7 mouse cellular contexts compared by ENCODE assay signal in the genomic region with DNA sequence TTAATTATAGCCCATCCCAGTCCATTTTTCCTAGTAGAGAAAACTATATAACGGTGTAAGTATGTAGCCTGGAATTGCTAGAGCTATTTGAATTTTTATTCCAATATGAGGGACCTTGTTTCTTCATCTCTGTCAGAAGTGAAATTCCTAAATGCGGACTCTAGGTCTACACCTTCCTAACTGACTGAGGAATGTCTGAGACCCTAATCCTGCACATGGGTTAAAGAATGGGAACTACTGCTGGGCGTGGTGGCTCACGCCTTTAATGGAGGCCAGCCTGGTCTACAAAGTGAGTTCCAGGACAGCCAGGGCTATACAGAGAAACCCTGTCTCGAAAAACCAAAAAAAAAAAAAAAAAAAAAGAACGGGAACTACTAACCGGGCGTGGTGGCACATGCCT. TPM values are rescaled to one million over a fixed set of nuclear protein-coding genes. Genes with fewer than 3 reads are reported as not detected.
DNase-seq lines count a peak whose midpoint lies in the region; ATAC-seq lines count a peak whose summit lies in the region.

No protein-coding gene starts in this region.

- peak overlapping the region; percentile 96 for H3K27ac ChIP-seq in lung, embryonic 15.5 days
- peak overlapping the region; percentile 99 for H3K27ac ChIP-seq in forebrain, embryonic 13.5 days
- peak overlapping the region; percentile 94 for H3K27ac ChIP-seq in limb, embryonic 15.5 days
- H3K27ac ChIP-seq in stomach, embryonic 16.5 days (ENCODE audit: low read length), result peak overlapping the region; percentile 92

- no peak for DNase-seq in lung, postnatal 10 days
- DNase-seq in spleen, postnatal 10 days (ENCODE audit: low spot score in 2 of 2), result no peak
- no peak for DNase-seq in spleen, postnatal 4 days (ENCODE audit: low spot score in 2 of 2)

- no peaks in the 10 kb centered on the region for H3K27me3 ChIP-seq in lung, embryonic 15.5 days
- H3K27me3 ChIP-seq in forebrain, embryonic 13.5 days, result no peaks in the 10 kb centered on the region
- H3K27me3 ChIP-seq in limb, embryonic 15.5 days, result no peaks in the 10 kb centered on the region
- no peaks in the 10 kb centered on the region for H3K27me3 ChIP-seq in stomach, embryonic 16.5 days (ENCODE audit: control insufficient read depth, insufficient read depth, low read length)

- peak overlapping the region; percentile 59 for H3K4me2 ChIP-seq in lung, embryonic 15.5 days
- peak overlapping the region; percentile 55 for H3K4me2 ChIP-seq in forebrain, embryonic 13.5 days
- peak overlapping the region; percentile 47 for H3K4me2 ChIP-seq in limb, embryonic 15.5 days
- H3K4me2 ChIP-seq in stomach, embryonic 16.5 days (ENCODE audit: low read depth, low read length), result peak overlapping the region; percentile 52

- no peaks in the 10 kb centered on the region for H3K9me3 ChIP-seq in lung, embryonic 15.5 days
- no peaks in the 10 kb centered on the region for H3K9me3 ChIP-seq in forebrain, embryonic 13.5 days (replicated peaks)
- H3K9me3 ChIP-seq in limb, embryonic 15.5 days, result no peaks in the 10 kb centered on the region
- no peaks in the 10 kb centered on the region for H3K9me3 ChIP-seq in stomach, embryonic 16.5 days (replicated peaks; ENCODE audit: control insufficient read depth, low read length)

- H3K36me3 ChIP-seq in lung, embryonic 15.5 days, result no peaks in the 10 kb centered on the region
- no peaks in the 10 kb centered on the region for H3K36me3 ChIP-seq in forebrain, embryonic 13.5 days (ENCODE audit: poor library complexity, severe bottlenecking)
- no peaks in the 10 kb centered on the region for H3K36me3 ChIP-seq in limb, embryonic 15.5 days
- H3K36me3 ChIP-seq in stomach, embryonic 16.5 days (ENCODE audit: control insufficient read depth, insufficient read depth, low read length), result no peaks in the 10 kb centered on the region

- ATAC-seq in lung, embryonic 15.5 days (ENCODE audit: borderline replicate concordance, extremely low read depth, low FRiP score, low TSS enrichment), result 0 out of 2 replicates have a peak, but pooled peaks have one; percentile 6
- ATAC-seq in forebrain, embryonic 13.5 days, result peak; percentile 25
- ATAC-seq in limb, embryonic 15.5 days (ENCODE audit: insufficient number of reproducible peaks, low FRiP score, low TSS enrichment, low read depth), result no peak
- ATAC-seq in stomach, embryonic 16.5 days (ENCODE audit: insufficient read depth, low FRiP score), result 0 out of 2 replicates have a peak, but pooled peaks have one; percentile 5

- 68% methylated on average over 8 of the region's 8 CpGs for WGBS in lung, embryonic 15.5 days
- 66% methylated on average over 8 of the region's 8 CpGs for WGBS in forebrain, embryonic 13.5 days
- WGBS in limb, embryonic 15.5 days, result 57% methylated on average over 7 of the region's 8 CpGs
- WGBS in stomach, embryonic 16.5 days, result 66% methylated on average over 7 of the region's 8 CpGs

- H3K4me1 ChIP-seq in lung, embryonic 15.5 days, result peaks cover 9% of the 10 kb centered on the region; the same call in 1 of the 2 replicates
- H3K4me1 ChIP-seq in forebrain, embryonic 13.5 days, result peaks cover 4% of the 10 kb centered on the region
- H3K4me1 ChIP-seq in limb, embryonic 15.5 days, result no peaks in the 10 kb centered on the region
- H3K4me1 ChIP-seq in stomach, embryonic 16.5 days (ENCODE audit: control insufficient read depth, insufficient read depth, low read length), result no peaks in the 10 kb centered on the region

- H3K9ac ChIP-seq in lung, embryonic 15.5 days, result peak overlapping the region; percentile 33
- peak overlapping the region; percentile 68 for H3K9ac ChIP-seq in forebrain, embryonic 13.5 days
- peak overlapping the region; percentile 39; the same call in 1 of the 2 replicates for H3K9ac ChIP-seq in limb, embryonic 15.5 days
- peak overlapping the region; percentile 63; the same call in 1 of the 2 replicates for H3K9ac ChIP-seq in stomach, embryonic 16.5 days (ENCODE audit: low read length)

- H3K4me3 ChIP-seq in lung, embryonic 15.5 days, result peak overlapping the region; percentile 60
- peak overlapping the region; percentile 42 for H3K4me3 ChIP-seq in forebrain, embryonic 13.5 days
- peak overlapping the region; percentile 54 for H3K4me3 ChIP-seq in limb, embryonic 15.5 days
- H3K4me3 ChIP-seq in stomach, embryonic 16.5 days (replicated peaks; ENCODE audit: low read length), result peak overlapping the region; percentile 54

RNA-seq across cellular contexts. Expression of a gene that starts 6.0 kb away (rescaled TPM):
- polyA plus RNA-seq in lung, embryonic 15.5 days (2015; fragmentation: Nextera tagmentation; extraction: Ambion mirVana), result 0.14 TPM in 1 of 2 replicates, not detected in the other
- polyA plus RNA-seq in forebrain, embryonic 13.5 days (2015; fragmentation: Nextera tagmentation; extraction: Ambion mirVana), result 1.1 and 1.5 TPM in 2 replicates
- 0.14 TPM in 1 of 2 replicates, not detected in the other for polyA plus RNA-seq in limb, embryonic 15.5 days (2015; fragmentation: Nextera tagmentation; extraction: Ambion mirVana)
- 0.21 TPM in 1 of 2 replicates, not detected in the other for polyA plus RNA-seq in stomach, embryonic 16.5 days (2015; fragmentation: Nextera tagmentation; extraction: Ambion mirVana)

RNA-seq across cellular contexts. Expression of a gene that starts 16.6 kb away (rescaled TPM):
- polyA plus RNA-seq in lung, embryonic 15.5 days (2015; fragmentation: Nextera tagmentation; extraction: Ambion mirVana), result 9.4 and 9.7 TPM in 2 replicates
- polyA plus RNA-seq in forebrain, embryonic 13.5 days (2015; fragmentation: Nextera tagmentation; extraction: Ambion mirVana), result 30.1 and 35.2 TPM in 2 replicates
- 8.1 and 8.7 TPM in 2 replicates for polyA plus RNA-seq in limb, embryonic 15.5 days (2015; fragmentation: Nextera tagmentation; extraction: Ambion mirVana)
- 7.2 and 7.5 TPM in 2 replicates for polyA plus RNA-seq in stomach, embryonic 16.5 days (2015; fragmentation: Nextera tagmentation; extraction: Ambion mirVana)

RNA-seq across cellular contexts. Expression of a gene that starts 28.2 kb away (rescaled TPM):
- 77.9 and 79.8 TPM in 2 replicates for polyA plus RNA-seq in lung, embryonic 15.5 days (2015; fragmentation: Nextera tagmentation; extraction: Ambion mirVana)
- polyA plus RNA-seq in forebrain, embryonic 13.5 days (2015; fragmentation: Nextera tagmentation; extraction: Ambion mirVana), result 215 and 228 TPM in 2 replicates
- polyA plus RNA-seq in limb, embryonic 15.5 days (2015; fragmentation: Nextera tagmentation; extraction: Ambion mirVana), result 64.4 and 72.9 TPM in 2 replicates
- polyA plus RNA-seq in stomach, embryonic 16.5 days (2015; fragmentation: Nextera tagmentation; extraction: Ambion mirVana), result 40.9 and 50.3 TPM in 2 replicates

RNA-seq across cellular contexts. Expression of a gene that starts 39.8 kb away (rescaled TPM):
- 0.40 and 0.48 TPM in 2 replicates for polyA plus RNA-seq in lung, embryonic 15.5 days (2015; fragmentation: Nextera tagmentation; extraction: Ambion mirVana)
- polyA plus RNA-seq in forebrain, embryonic 13.5 days (2015; fragmentation: Nextera tagmentation; extraction: Ambion mirVana), result 1.6 and 1.7 TPM in 2 replicates
- polyA plus RNA-seq in limb, embryonic 15.5 days (2015; fragmentation: Nextera tagmentation; extraction: Ambion mirVana), result 0.87 and 0.88 TPM in 2 replicates
- polyA plus RNA-seq in stomach, embryonic 16.5 days (2015; fragmentation: Nextera tagmentation; extraction: Ambion mirVana), result 0.35 and 0.43 TPM in 2 replicates

RNA-seq across cellular contexts. Expression of a gene that starts 48.1 kb away (rescaled TPM):
- polyA plus RNA-seq in lung, embryonic 15.5 days (2015; fragmentation: Nextera tagmentation; extraction: Ambion mirVana), result not detected in 2 replicates
- polyA plus RNA-seq in forebrain, embryonic 13.5 days (2015; fragmentation: Nextera tagmentation; extraction: Ambion mirVana), result 0.48 TPM in 1 of 2 replicates, not detected in the other
- polyA plus RNA-seq in limb, embryonic 15.5 days (2015; fragmentation: Nextera tagmentation; extraction: Ambion mirVana), result 0.18 and 0.21 TPM in 2 replicates
- not detected in 2 replicates for polyA plus RNA-seq in stomach, embryonic 16.5 days (2015; fragmentation: Nextera tagmentation; extraction: Ambion mirVana)
